Mouse (Mus musculus): Measurements from ENCODE around the gene Astn2.

DNA sequence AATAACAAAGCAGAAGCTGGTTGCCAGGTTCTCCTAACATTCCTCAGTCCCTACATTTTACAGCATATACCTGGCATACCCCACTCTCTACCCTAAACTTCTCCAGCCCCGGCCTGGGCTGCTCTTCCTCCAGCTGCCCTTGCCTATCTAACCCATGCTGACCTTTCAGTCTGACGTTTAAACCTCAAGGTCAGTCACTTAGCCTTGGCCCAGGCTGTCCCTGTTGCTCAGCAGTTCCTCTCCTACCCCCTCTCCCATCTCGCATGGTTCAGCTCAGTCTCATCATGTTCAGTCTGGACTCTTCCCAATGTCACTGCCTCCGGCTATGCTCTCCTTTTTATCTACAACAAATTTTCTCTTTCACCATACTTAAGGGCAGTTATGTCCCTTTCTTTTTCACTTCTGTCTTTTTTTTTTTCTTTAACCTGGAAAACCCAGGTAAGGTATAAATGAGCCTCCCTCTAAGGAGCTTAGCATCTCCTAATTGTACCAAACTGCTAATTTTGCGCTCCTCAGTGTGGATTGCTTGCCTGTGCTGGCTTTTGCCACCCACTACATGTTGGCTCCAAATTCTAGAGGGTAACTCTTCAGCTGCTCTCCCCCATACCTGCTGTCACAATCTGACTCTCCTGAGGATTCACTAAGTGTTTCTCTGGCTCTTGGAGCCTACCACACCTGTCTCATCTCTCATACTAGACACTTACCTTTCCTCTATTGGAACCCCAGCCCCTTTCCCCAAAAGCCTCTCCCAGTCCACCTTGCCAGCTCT, 809.6 kb downstream of the Astn2 start:
- TF ChIP-seq EP300 (IDR thresholded peaks at IDR 0.05; ENCODE audit: insufficient read depth, low read depth, low read length), result no peak
- TF ChIP-seq POLR2A (IDR thresholded peaks at IDR 0.05; ENCODE audit: insufficient read depth, low read depth, low read length), result no peak

All from heart, adult 2 months (tissue).